Mouse (Mus musculus) urinary bladder, adult 18-20 months (tissue): ENCODE data around the gene 2310022B05Rik.

Experiments used
- DNase-seq, 2 experiments: peaks; one replicate each; pipeline ENCODE4 v3.0.0; 2022; ENCODE audit warnings: low spot score in 2 of 2, mixed read lengths in 2 of 2

2310022B05Rik gene

DNA sequence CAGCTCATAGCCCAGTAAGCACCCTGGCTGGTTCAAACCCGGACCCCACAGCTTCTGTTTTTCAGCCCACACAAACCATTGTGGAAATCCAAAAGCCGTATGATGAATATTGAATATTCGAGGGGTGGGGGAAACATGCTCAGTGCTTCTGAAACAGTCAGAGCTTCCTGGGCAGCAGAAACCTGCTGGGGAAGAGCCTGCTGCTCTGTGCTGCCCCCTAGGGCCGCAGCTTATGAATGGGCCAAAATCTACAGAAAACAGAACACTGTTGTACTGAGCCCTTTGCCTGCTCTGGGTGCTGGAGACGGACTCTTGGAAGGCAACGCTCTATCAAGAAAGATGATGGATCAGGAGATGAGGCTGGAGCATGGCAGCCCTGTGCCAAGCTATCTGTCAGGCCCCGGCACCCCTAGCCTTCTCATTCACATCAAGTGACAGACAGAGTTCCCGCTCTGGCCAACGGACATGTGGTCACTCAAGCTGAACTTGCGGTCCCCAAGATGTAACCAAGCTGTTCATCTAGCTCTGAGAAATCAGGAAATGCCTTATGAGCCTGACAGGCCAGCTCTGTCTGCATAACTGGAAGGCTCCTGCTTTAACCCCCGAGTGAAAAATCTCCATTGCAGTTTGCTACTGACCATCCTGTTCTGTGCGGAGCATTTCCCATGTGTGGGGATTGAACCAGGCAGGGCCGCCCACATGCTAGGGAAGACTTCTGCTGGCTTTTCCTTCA lies 54.8 kb downstream of the 2310022B05Rik start:
- DNase-seq = no peak

- DNase-seq = no peak
Observed at GRCm38 (mm10) chr8:124604066-124604465, 59.1 kb downstream of the 2310022B05Rik start.

- no peak for DNase-seq
Observed at GRCm38 (mm10) chr8:124589393-124589792, 73.8 kb downstream of the 2310022B05Rik start.

- DNase-seq = no peak
Observed at GRCm38 (mm10) chr8:124586556-124586955, 76.6 kb downstream of the 2310022B05Rik start.
